Mouse (Mus musculus): ENCODE results near the gene Sdk1.
"Not testable (repeated sequence)": the region's sequence is repeated elsewhere in the genome, so short reads cannot be mapped to it uniquely, and the experiment has no call there.

The Sdk1 gene

DNA sequence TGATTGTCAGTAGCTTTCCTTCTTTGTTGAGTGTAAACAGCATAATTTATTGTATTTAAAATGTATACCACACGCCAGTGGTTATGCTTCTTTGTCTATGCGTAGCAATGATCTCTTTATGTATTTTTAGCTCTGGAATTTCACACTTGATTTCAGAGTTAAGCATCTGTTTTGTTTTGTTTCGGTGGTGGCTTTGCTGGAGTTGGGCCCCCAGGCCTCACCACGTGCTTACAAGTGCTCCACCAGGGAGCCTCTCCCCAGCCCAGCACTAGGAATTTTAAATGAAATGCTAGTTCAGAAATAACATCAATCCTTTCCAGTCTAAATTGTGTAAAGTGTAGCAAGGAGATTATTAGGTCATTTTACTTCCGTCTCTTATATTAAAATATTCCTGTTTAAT, 227.5 kb downstream of the Sdk1 start:
- no peak for DNase-seq (ENCODE audit: low read depth)

DNA sequence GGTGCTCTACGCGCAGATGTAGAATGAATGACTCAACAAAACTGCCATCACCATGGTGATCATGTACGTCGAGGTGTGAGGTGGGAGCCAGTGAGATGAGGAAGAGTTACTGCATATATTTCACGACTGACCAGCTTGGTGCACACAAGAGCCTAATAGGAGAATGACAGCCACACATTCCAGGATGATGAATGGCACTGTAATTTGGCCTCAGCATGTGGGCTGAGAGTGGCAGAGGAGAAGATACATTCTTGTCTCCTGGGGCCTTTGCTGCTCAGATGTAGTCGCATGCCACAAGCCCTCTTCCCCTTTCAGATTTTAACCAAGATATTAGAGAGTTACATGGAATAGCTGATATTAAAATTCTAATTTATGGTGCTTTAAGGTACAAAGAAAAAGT, 264.0 kb downstream of the Sdk1 start:
- DNase-seq (ENCODE audit: low read depth), result no peak

DNA sequence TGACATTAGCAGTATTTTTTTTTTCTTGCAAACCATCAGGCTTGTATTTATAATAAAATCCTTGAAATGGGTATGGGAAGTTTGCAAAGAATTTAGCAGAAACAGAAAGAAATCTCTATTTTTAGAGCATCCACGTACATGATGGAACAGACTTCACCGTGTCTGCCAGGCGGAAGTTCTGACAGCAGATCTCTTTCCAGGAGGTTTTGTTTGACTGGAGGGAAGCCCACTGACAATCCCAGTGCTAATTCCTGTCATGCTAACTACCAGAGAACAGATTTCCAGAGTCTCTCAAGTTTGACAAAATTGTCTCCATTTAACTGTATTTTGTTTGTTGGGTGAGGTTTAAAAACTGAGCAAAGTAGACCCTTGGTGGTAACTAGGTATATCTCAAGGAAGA, 265.1 kb downstream of the Sdk1 start:
- DNase-seq (ENCODE audit: low read depth), result no peak

DNA sequence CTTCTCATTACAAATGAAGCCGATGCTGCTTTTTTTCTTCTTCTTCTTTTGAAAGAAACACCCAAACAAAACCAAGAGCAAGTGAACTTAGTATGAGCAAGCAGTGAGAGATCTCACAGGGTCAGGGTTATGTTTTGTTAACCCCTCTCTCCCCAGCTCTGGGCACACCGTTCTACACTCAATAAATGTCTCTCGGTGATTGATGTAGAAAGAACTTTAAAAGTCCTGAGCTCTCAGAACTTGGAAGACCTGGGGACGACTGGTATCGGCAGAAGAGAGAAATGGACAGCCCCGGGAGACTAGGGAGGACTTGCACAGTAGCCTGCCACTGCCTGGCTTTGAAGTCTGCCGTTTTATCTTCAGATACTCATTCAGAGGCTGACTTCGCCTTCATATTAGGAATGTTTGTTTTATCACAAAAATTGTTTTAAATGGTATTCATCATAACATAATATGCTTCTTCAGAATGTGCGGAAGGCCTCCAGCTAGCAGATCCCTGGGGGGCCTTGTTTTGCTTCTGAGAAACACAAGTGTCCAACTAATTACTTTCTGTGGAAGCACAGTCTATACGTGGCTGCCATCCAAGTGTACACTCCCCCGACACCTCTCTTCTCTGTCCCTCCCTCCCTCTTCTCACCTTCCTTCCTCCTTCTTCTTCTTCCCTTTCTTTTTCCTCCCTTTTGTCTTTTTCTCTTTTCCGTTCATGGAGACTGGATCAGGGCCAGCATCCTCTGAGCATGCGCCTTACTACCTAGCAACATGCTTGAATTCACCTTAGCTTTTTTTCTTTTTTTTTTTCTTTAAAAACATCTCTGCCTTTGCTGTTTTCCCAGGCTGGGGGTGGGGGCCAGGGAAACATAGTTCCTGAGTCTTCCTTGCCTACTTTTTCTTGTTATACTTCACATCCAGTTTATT, 283.8 kb downstream of the Sdk1 start:
- no peak for DNase-seq (ENCODE audit: low read depth)

DNA sequence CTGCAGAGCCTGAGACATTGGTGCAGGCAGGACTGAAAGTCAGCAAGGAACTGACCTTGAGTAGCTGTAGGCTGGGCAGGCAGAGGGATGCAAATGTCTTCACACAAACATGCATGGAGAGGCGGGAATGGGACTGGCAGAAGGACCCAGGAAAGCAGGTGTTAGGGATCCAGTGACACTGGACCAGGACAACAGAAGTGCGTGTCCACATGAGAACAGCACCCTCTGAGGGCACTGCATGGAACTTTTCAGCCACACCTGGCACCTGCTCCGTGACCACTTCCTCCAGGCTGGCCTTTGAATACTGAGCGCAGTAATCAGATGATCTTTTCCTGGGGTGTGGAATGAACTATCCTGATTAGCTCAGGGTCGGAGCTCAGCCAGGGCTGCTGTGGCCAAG, 298.9 kb downstream of the Sdk1 start:
- no peak for DNase-seq (ENCODE audit: low read depth)

DNA sequence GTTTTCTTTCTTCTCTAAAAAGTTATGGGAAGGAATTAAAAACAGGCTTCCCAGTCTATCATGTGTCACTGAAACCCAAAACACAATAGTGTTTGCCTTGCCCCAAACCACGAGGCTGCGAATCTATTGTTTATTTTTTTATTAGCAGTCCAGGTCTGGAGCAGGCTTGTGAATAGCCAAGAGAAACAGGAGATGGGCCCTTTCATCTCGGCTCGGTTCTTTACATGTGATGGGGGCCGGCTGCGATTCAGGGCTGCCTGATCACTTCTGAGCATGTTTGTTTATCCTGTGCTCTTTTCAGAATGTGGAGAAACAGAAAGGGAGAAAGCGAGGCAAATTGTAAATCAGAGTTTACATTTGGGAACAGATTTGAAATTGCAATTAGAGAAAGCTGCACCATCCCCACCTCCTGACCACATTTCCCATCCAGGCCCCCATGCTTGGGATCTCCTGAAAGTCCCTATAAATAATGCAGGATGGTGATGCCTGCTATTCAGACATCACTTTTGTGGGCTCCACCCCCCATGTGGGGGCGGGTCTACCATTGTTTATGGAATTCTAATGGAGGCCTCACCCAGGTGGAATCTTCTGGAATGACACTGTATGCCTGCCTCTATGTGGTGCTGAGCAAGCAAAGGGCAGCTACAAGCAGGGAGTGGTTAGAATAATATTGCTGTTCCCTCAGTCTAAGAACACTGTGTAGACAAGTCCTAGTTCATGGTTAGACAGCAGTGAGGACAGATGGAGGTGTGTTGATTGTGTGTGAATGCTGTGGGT, 301.8 kb downstream of the Sdk1 start:
- no peak for DNase-seq (ENCODE audit: low read depth)

DNA sequence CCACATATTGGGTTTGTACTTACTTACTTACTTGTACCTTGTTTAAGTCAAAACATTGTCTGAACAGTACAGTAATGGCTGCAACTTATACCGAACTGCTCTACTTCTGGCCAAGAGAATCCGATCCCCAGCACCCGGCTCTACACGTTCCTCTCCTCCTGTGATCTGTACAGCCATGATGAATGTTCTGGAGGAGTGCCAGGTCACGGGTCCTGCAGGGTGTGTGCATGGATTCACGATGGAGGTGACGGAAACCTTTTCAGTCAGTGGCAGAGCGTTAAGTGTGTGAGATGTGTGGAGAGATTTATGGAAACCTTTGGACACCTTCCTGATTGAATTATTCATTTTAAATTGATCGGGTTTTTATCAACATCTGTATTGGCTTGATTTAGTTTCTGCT, 312.2 kb downstream of the Sdk1 start:
- no peak for DNase-seq (ENCODE audit: low read depth)

DNA sequence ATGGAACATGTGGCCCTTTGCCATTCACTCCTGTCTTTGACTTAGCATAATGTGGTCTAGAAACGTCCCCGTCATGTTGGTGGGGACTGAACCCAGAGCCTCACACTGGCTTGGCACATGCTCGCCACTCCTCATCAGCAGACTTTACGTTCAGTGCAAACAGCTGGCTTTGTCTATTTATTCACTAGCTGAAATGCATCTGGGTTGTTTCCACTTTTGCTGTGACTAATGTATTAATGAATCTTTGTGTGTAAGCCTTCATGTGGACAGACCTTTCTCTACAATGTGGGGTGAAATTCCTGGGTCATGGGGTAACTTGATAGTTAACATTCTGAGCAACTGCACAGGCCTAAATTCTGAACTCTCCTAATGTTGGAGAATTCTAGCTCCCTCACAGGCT, 317.4 kb downstream of the Sdk1 start:
- no peak for DNase-seq (ENCODE audit: low read depth)

DNA sequence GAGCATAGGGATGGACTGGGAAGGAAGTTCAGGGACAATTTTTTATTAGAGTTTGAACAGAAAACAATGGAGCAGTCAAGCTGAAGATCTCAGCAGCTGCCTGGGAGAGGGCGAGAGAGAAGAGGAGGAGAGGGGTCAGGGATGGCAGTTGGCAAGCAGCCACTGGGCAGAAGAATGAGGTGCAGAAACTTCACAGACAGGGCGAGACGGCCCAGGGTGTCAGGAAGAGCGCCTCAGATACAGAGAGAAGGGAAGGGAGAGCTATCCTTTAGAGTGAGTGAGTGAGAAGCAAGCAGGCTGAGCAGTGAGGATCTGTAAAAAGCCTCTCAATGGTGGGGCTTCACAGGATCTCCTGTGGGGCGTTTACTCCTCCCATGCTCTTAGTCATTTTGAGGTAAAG, 319.0 kb downstream of the Sdk1 start:
- no peak for DNase-seq (ENCODE audit: low read depth)

DNA sequence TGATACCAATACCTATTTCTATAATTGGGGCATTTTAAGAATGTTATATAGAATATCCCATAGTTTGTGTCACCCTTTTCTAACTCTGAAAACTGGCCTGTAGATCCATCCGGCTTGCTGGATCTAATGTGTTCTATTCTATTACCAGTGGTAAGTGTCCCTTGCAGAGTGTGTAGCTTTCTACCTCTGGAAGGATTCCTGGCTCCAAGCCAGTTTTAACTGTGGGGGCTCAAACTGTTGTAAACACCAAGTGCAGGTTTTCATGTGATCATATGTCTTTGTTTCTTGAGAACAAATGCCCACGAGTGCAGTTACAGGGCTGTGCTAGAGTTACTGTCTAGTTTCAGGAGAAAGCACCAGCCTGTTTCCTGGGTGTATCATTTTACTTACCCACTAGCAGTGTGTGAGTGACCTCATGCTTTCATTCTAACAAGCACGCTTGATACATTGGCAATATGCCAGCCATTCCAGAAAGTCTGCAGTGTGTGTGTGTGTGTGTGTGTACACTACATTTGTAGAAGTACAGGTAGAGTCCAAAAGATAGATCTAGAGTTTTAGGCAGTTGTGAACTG, 320.8 kb downstream of the Sdk1 start:
- no peak for DNase-seq (ENCODE audit: low read depth)

DNA sequence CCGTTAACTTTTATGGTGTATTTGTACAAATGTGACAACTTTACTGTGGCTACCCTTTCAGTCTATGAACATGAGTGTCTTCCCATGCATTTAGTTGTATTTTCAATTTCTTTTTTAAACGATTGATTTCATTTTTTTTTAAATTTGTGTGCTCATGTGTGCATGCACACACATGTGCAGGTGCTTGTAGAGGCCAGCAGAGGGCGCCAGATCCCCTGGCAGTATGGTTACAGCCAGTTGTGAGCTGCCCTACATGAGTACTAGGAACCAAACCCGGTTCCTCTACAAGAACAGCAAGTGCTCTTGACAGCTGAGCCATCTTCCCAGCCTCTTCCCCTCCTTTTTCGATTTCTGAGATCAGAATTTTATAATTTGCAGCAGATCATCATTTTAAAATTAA, 322.9 kb downstream of the Sdk1 start:
- no peak for DNase-seq (ENCODE audit: low read depth)

DNA sequence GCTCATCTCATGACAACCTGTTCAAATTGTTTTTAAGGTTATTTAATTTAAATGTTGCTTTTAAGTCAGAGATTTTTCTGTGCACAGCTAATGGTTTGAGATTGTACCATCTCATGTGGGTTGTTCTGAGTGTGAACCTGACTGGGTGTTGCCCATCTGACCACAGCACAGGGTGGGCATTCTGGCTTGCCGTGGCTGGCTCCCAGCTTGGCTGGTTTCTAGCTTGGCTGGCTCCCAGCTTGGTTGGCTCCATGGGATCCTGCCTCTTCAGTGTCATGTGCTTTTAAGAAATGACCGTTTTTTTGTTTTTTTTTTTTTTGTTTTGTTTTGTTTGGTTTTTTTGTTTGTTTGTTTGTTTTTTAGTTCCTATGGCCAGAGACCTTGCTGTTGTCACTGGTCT, 326.8 kb downstream of the Sdk1 start:
- no peak for DNase-seq (ENCODE audit: low read depth)

DNA sequence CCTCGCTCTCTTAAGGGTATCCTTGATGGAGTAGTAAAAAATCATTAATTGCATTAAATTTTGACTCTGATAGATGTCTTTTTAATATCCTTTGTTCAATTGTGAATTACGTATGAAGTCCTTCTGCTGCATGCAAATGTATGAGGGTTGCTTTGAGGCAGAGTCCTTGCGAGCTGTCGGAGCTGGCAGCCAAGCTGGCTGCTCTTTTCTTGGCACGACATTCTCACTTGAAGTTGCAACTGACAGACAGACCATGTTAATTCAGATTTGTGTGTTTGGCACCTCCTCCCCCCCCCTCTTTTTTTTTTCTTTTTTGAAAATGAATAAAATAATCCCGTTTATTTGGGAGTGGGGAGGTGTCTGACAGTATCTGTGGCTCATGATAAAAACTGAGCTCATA, 329.2 kb downstream of the Sdk1 start:
- no peak for DNase-seq (ENCODE audit: low read depth)

DNA sequence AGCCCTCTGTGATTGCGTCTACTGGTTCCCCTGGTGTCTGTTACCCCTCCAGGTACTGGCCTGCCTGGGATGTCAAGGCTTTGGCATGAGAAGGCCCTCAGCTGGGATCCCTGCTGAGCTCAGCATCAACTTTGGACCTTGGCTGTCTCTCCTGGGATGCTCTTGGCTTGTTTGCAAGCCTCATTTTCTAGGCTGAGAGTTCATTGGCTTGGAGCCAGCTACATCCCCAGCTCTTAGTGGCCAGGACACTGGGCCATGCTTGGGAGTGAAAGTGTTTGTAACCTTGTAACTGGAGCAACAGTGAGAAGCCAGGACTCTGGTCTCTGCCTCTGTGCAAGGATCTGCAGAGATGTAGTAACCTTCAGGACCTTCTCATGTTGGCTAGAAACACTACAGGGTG, 333.0 kb downstream of the Sdk1 start:
- no peak for DNase-seq (ENCODE audit: low read depth)

DNA sequence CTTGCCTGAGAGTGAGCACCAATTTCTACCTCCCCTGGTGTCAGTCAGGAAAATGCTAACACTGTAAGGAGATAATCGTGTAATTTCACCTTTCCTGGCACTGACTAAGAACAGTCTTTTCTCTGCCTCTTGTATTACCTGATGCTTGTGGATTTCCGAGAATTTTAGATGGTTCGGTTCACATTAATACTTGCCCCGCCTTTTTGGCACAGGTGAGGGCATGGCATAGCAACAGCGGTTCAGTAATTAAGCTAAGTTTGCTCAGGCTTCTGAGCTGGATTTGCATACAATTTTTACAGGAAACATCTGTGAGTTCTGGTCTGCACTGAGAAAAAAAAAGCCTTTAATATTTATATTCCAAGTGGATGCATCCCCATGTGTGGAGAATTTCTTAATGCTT, 350.0 kb downstream of the Sdk1 start:
- DNase-seq (ENCODE audit: low read depth), result no peak

DNA sequence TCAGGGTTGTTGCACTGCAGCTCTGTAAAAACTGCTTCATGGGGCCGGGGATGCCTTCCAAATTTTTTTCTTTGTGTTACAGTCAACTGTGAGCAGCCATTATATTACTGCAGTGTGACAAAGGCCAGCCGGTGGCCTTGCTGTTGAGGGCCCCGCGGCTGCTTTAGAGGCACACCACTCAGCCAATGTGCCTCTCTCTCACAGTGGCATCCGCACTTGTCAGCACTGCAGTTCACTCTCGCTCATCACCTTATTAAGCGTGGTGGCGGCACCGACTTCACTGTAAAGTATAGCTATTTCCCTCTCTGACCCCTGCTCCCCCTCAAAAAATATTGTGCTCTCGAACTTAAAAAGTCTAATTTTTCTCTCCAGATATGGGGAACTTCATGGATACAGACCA, 371.4 kb downstream of the Sdk1 start:
- no peak for DNase-seq (ENCODE audit: low read depth)

DNA sequence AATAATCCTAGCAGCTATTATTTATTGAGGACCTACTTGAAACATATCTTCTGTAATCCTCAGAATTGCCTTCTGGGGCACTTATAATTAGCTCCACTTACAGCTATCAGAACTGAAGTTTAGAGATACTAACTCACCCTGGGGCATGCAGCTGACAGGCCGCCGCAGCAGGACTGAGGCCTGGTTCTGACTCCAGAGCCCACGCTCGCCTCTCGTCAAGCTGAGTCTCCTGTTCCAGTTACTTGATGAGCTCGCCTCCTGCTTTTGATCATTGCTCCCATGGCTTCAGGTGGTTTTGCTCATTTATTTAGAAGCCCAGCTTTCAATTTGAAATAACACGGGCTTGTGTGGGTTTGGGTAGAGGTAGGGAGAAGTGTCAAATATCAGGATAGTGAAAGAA, 374.5 kb downstream of the Sdk1 start:
- no peak for DNase-seq (ENCODE audit: low read depth)

DNA sequence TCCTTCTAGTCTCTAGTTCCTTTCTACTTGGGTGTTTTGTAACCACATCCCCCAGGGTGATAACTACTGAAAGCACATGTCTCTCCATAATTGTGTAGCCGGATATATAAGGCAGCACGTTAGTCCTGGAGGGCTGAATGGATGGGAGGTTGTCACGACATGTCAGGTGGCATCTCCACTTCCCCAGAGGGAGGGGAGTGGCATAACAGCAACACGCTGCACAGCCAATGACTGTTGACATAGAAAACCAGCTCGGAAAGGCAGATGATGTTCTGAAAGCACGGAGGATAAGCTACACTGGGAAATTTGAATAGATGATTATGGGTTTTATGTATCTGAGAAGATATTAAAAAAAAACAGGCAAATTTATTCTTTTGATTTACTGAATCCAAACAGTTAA, 376.4 kb downstream of the Sdk1 start:
- DNase-seq (ENCODE audit: low read depth), result no peak

DNA sequence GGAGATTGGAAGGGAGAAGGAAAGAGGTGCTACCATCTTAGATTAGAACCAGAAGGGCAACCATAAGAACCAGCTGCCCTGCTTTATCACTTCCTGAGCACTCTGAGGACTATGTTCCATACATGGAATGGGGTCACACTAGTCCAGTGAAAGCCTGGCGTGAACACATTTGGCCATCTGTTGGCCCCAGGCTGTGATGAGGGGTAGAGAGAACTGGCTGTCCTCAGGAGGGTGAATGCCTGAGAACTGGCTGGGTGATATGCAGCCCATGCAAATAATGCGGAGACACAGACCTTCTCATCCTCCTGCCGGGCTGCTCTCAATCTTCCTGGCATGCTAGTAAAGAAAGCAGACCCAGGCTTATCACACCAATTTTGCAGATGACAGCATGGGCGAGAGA, 384.1 kb downstream of the Sdk1 start:
- no peak for DNase-seq (ENCODE audit: low read depth)

DNA sequence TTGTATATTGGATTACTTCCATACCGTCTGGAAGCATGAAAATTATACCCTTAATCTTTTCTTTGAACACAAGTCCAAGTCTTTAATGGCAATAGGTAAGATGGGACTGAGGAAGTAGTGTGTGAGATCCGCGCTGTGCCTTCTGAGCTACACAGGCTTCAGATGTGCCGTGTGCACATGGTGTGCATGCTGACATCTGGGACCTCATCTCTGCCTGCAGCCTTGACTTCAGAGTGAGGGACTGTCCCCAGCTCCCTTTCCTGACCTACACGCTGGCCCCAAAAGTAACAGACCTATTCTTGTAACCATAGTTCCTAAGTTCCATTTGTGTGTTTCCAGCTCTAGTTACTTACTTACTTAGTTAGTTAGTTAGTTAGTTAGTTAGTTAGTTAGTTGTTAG, 390.4 kb downstream of the Sdk1 start:
- DNase-seq (ENCODE audit: low read depth), result no peak

DNA sequence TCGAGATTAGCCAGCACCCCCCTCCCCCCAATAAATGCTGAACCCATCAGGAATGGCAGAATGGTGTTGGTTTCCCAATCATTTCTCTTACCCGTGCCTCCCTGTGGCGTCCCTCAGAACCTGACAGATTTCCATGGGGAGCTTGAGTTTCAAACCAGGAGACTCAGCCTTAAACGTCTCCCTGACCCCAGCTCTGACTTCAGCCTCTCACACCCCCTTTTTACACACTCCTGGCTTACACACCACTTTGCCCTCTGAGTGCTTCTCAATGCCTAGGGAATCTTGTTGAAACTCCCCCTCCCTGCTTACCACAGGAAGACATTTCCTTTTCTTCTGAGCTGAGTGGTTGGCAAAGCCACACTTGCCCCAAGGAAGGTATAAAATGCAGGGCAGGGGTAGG, 392.0 kb downstream of the Sdk1 start:
- no peak for DNase-seq (ENCODE audit: low read depth)

DNA sequence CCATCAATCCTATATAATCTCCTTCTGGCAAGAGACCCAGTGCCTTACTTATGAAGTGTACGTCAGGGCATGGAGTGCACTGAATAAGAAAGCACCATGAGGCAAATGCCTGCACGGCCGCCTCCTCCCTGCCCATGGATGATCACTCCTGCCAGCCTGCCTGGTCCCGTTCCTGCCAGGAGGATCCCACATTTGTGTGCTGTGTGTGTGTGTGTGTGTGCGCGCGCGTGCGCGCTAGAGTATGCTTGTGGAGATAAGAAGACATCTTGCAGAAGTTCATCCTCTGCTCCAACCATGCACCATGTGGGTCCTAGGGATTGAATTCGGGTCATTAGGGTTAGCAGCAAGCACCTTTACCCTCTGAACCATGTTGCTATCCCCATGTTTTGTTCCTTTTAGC, 395.1 kb downstream of the Sdk1 start:
- DNase-seq (ENCODE audit: low read depth), result no peak

DNA sequence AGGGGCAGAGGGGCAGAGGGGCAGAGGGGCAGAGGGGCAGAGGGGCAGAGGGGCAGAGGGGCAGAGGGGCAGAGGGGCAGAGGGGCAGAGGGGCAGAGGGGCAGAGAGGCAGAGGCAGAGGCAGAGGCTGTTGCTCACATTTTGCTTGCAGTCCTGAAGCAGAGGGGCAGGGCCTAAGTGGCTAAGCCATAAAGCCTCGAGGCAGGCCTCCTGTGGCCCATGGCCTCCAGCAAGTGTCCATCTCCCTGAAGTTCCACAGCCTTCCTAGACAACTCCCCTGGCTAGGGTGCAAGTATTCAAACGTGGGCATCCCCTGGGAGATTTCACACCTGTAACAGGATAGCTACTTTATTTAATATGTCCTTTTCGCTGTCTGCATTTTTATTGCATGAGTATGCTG, 395.8 kb downstream of the Sdk1 start:
- not testable (repeated sequence) for DNase-seq (ENCODE audit: low read depth)

All from fibroblast of lung, adult 2 months (primary cell).